Mouse (Mus musculus) adipocyte (in vitro differentiated cells): ENCODE measurements around the gene Crocc.

Source experiments
- DNase-seq: peaks from one replicate; pipeline ENCODE4 v3.0.0-alpha.2; 2016; ENCODE audit warnings: low spot score

Crocc gene

DNA sequence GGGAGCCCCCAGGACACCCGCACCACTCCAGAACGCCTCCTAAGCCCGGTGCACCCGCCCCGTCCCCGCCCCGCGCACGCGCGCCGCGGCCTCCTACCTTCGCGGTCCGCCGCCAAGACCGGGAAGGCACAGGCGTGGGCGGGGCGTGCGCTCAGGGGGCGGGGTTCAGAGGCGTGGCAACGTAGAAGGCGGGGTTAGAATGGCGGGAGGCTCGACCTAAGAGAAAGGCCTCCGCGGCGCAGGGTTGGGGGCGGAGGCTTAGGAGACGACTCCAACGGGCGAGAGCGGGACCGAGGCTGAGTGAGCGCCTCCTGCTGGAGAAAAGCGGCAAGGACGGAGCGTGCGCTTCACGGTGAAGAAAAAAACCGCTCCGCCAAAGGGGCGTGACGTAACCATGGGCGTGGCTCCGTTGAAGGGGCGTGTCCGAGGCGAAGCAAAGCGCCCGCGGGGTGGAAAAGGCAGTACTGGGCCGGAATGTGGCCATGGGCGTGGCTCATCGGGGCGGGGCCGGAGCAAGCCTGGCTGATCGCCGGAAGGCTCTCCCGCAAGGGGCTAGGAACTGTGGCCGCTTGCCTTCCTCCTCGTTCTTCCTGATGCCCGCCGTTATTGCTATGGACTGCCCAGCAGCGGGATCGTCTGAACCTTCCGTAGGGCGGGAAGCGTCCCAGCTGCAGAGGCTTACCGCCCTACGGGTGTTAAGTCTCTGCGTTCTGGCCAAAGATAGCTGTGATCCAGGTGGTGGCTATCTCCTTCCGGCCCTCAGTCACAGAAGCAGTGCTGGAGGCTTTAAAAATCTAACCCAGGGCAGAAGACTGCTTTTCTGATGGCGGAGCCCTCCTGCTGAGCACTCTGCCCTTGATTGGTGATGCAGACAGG, at the start of gene Crocc:
TSS of gene Crocc (minus strand) at position 125 of the 876 bp plus-strand sequence.
- DNase-seq, result peak; percentile 97

DNA sequence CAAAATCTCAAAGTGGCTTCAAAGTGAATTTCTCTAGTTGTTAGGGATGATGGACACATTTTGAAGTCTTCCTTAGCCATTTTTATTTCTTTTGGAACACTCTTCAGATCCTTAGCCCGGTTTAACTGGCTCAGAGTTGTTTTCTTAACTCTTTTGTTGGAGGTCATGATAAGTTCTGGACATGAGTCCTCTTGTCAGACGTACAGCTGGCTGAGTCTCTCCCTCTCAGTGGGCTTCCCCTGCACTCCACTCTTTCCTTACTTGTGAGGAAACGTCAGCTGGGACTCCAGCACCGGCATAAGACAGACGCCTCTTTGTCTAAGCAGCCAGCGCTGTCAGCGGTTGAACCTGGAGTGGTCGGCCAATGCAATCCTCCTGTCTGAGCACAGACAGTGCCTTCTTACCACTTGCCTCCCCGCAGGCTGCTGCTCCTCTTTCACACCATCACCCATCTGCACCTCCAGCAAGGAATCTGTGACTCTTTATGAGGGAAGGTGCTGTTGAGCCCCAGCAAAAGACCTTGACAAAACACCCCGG, 47.9 kb upstream of the Crocc start:
- DNase-seq, result no peak

DNA sequence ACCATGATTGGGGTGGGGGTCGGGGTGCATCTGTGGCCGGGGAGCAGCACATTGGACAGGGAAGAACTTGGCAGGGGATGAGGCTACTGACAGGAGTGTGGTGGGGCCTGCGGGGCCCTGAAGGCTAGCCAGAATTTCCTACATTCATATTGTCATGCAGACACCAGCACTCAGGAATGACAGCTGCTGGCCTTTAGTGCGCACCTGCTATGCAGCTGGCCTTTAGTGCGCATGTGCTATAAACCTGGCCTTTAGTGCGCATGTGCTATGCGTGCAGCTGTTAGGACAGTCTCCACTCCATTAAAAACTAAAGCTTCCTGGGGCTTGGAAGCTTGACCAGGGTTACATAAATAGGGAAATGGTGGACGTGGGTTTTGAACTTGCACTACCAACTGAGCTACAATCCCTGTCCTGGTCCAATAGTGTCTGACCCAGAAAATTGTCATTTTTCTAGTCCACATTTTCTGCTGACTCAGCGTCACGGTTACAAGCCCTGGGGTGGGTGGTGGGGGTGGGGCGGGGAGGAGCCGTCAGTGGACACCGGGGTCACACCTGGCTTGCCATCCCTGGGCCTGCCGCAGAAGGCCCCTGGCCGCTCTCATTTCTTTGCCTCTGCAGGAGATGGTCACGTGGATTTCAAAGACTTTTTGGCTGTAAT, 46.3 kb upstream of the Crocc start:
- DNase-seq, result no peak

DNA sequence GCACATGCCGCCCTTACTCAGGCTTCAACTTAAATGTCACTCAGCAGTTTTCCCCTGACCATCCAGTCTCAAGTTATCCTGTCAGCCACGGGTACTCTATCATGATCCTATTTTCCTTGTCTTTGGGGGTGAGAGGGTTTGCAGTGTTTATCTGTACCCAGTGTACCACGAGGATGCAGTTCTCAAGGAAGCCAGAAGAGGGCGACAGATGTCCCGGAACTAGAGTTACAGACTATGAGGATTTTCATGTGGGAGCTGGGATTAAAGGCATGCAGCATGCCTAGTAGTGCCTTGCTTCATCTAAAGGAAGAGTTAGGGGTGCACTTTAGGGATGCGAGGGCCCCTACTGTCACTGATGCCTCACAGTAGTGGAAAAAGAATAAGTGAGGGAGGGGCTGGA, 41.5 kb upstream of the Crocc start:
- peak; percentile 25 for DNase-seq

DNA sequence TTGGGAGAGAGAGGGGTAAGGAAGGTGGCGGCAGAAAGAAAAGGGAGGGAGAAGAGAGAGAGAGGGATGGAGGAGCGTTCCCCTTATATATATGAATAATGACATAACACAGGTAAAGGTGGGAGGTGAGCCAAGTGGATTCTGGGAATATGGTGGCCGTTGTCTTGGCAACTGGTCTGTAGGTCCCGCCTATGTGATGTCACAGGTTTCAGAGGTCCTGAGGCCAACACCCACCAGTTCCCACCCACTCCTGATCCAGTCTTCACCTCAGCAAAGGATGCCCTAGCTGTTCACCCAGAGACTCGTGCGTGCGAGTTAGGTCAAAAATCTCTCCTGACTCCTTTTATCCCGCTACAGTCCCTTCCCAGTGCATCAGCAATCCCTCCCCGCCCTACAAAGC, 40.9 kb upstream of the Crocc start:
- DNase-seq, result no peak

DNA sequence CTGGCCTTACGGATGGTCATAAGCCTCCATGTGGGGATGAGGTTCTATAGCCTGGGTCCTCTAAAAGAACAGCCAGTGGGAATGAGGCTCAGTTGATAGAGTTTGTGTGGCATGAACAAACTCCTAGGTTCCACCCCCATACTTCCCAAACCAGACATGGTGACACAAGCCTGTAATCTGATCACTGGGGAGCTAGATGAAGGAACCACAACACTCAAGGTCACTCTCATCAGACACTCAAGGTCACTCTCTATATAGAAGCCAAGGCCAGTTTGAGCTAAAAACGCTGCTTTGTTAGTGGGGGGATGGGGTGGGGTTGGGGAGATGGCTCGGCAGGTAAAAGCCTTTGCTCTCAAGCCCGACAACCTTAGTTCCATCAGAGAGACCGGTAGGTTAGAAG, 39.6 kb upstream of the Crocc start:
- no peak for DNase-seq

DNA sequence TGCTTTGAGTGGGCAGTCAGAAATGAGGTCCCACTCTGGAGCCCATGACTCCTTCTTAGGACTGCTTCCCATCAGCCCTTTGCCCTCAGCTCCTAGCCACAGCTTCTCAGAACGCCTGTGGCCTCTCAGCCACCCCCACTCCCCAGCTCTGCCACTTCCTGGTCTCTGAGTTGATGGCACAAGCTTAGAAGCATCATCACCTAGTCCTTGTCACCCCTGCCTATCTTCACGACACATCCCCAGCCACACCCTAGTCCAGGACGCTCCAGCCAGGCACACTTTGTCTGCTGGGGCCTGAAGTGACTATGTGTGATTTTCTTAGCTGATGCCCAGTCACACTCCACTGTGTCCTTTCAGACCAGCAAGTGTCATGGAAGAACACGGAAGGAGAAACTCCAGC, 38.6 kb upstream of the Crocc start:
- DNase-seq, result no peak

DNA sequence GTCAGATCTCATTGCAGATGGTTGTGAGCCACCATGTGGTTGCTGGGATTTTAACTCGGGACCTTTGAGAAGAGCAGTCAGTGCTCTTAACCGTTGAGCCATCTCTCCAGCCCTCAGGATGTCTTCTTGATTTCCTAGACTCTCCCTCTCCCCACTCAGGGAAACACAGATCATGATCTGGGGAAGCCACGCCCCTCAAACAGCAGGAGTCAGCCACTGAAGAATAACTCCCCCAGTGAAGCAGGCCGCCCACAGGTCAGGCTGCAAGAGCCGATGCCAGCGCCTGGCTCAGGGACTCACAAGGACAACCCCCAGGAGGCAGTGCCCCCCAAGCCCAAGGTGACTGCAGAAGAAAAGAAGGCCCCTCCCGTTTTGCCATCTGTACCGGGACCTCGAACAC, 36.4 kb upstream of the Crocc start:
- DNase-seq, result no peak

DNA sequence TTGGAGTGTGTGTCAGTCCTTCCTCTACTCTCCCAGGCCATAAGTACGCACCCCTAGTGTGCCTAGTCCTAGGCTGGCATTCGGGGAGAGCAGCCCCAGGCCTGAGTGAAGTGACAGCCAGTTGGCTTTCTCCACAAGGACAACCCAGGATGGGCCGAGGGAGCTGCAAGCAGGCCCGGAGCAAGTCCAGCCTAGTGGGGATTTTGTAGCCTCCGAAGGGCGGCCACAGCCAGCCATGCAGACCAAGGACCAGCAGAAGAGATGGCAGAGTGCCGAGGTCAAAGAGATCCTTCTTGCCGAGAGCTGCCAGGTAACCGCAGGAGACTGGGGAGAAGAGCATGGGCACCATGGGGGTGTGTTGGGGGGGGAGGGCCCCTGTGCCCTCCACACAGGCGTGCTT, 34.7 kb upstream of the Crocc start:
- DNase-seq, result no peak

DNA sequence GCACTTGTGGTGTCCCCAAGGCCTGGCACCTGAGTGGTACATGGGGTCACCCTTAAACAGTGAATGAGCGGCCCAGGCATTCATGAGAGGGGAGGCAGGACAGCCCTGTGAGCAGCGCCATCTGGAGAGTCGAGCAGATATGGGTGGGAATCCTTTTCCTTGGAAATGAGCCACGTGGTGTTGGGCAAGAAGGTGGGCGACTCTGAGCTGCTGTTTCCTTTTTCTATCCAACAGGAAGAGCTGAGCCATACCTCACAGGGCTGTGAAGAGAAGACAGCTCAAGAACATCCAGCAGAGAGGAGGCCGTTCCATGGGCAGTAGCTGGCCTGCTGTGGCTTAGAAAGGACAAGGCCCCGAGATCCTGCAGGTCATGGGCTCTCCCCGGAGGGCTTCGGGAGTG, 28.4 kb upstream of the Crocc start:
- no peak for DNase-seq

DNA sequence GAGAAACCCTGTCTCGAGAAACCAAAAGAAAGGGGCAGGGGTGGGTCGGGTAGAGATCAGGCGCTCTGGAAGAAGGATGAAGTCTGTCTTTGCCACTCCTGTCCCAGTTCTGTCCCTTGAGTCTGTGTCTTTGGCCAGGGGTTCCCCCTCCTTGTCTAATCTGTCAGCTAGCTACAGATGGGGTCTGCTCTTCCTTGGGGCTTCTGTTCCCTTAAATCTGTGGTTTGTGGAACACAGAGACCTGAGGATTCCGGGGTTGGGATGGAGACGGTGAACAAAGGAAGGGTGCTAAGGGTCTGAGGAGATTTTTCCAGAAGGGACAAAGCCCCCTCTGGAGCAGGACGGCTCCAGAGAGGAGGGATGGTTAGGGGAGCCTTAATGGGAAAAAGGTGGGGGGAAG, 27.7 kb upstream of the Crocc start, which contains the start of gene Spata21:
TSS of gene Spata21 (plus strand) at position 301 of the 400 bp plus-strand sequence.
- no peak for DNase-seq

DNA sequence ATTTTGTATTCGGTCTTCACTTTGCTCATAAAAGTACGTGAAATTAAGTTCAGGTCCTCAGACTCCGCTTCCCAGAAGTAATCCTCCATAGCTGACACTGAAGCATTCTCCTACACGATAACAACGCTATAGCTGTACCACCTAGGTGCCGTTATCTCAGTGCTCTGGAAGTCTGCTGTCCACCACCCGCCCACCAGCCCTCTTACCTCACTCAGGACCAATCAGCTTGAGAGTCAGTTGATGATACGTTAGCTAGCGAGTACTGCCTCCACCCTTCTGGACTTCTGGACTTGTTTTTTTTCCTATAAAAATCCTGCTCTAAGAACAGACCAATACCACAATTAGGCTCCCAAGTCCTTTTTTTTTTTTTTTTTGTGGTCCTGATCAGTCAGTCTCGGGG, 26.5 kb upstream of the Crocc start:
- DNase-seq, result no peak

DNA sequence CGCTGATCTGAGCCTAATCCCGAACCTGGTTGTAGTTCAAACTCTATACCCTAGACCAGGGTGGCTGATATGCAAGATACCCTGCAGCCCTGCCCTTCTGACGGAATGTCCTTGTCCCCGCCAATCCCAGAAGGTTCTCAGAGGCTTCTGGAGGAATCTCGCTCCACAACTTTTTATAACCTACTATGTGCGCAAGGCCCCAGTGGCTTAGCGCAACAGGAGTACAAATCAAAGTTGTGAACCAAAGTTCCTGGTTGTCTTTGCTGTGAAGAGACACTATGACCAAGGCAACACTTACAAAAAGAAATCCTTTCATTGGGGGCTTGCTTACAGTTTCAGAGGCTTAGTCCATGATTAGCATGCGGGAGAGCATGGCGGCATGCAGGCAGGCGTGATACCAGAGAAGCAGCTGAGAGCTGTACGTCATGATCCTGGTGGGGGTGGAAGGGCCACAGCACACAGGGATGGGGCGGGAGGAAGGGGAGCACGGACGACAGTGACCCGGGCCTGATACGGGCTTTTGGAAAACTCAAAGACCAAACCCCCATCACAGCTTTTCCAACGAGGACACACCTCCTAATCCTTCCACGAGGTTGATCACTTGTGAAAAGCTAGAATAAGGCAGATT, 18.3 kb upstream of the Crocc start:
- DNase-seq, result no peak

DNA sequence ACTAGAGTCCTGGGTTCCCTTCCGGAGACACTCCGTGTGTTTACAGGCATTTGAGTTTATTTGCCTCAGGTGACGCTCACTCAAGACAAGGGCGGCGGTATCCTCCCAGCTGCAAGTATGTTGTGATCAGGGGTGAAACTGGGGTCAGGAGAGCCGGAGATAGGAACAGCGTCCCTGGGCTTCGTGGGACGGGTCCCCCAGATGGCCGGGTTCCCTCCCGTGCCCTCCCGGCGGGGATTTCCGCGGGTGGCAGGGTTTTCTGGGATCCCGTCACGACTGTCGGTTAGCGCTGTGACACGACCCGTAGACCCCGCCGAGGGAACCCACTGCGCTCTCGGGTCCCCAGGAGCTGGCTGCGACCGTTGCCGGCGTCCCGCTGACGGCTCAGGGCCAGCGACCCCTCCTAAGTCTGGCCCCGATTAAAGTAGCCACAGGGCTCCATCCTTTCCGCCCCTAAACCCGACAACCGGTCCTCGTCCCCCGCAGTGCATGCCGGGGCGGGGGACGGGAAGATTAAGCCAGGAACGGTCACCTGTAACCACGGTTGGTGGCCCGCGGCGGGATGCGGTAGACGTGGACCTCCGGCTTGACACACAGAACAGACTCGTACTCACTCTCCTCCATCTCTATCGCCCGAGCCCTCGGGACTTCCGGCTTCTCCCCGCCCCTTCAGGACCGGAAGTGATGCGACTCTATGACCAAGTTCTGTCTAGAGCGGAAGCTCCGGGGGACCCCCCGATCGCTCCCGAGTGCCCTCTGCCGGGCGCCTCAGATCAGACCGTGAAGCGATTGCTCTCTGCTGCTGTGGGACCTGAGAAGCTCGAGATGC, 17.5 kb upstream of the Crocc start, which contains the start of gene Necap2:
TSS of gene Necap2 (minus strand) at position 677 of the 829 bp plus-strand sequence.
- peak; percentile 95 for DNase-seq

DNA sequence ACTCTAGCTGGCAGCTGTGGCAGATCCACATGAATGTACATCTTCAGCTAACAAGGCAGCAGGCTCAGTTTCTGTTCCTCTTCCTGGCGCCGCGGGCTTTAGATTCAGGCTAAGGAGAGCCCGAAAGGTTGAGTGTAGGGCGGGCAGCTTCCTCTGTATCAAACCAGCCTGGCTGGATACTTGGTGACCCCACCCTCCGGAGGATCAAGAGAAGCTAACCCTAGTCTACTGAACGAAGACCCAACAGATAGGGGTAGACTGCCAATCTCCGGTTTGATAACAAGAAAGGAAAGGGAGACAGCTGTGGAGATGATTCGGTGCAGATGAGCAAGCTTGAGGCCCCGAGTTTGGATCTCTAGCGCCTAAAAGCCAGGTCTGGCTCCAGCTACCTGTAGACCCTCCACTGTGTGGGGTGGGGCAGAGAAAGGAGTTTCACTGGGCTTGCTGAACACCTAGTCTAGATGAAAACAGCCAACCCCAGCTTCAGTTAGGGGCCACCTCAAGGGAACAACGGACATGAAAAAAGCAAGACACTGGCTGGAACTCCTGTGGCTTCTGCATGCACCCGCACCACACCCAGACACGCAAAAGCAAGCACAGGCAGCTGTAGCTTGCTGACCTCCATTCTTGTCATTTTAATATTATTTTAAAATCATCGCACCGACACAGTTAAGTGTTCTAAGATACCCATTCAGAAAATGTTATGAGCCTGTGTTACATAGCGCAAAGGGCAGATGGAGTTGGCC, 16.6 kb upstream of the Crocc start:
- no peak for DNase-seq

DNA sequence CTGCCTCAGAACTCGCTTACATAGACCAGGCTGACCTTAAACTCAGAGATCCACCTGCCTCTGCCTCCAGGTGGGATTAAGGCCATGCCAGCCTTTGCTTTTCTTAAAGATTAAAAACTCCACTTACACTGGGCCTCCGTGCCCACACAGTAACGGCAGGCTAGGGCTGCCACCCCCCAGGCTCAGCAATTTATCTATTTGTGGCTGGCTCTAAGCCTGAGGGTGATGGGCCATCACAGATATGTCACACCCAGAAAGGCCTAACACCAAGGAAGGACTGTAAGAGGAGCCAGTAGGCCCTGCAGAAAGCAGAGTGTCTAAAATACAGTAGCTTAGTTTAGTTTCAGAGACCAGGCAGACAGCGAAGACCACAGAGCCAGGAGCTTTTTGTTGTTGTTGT, 13.8 kb upstream of the Crocc start:
- no peak for DNase-seq

DNA sequence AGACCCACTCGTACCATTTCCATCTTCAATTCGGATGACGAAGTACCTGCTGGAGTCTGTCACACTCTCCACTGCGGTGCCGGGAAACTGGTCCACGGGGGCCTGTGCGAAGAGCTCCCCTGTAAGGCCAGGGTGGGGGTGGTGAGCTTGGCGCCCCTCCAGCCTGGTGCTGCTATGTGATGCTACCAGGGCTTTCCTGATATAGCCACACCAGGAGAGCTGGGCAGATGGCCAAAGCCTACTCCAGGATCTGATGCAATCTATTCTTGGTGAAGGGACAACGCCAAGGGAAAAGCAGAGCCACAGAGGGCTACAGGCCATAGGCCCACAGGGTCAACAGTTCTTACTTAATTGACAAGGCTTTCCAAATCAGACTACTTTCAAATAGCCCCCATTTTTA, 13.3 kb upstream of the Crocc start:
- DNase-seq, result peak; percentile 61

DNA sequence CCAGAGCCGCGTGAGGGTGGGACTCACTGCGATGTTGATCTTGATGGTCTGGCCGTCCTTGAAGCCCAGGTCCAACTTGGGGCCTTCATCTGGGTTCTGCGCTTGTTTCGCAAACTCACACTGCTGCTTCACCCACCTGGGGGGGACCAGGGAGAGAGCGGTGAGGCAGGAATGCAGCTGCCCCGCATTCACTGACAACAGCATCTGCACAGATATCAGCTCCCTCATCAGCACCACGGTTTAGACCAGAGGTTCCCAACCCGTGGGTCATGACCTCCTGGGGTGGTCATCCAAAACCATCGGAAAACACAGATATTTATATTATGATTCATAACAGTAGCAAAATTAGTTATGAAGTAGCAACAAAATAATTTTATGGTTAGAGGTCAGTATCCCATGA, 12.2 kb upstream of the Crocc start:
- DNase-seq, result no peak

DNA sequence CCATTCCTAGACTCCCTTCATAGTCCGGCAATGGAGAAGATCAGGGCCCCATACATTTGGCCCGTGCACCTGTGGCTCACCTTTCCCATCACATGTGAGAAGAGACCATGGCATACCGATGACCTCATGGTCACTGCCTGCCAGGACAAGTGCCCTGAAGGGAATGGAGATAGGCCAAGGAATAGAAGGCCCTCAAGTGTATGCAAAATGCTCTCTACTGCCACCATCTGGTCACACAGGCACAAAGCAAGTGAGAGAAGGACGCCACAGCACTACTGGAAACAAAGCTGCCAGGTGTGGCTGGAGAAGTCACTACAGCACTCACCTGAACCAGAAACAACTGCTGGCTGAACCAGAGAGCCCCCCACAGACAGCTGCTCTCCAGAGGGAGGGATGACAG, 9.4 kb upstream of the Crocc start:
- DNase-seq, result no peak

DNA sequence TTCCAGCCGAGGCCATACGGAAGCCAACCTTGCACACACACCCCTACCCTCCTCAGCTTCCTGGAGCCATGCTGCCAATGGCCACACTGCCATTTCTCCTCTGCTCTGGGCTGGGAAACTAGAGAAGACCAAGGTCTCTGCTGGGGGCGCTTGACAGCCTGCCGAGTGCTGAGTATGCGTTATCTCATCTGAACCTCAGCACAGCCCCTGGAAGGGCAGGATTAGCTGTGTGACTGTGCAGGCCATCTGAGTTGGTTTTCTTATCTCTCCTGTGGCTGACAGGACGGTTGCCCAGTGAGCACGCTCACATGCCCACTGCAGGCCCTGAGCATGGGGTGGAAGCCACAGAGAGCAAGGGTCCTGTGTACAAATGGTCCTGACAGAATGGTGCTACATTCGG, 8.3 kb upstream of the Crocc start:
- DNase-seq, result no peak

DNA sequence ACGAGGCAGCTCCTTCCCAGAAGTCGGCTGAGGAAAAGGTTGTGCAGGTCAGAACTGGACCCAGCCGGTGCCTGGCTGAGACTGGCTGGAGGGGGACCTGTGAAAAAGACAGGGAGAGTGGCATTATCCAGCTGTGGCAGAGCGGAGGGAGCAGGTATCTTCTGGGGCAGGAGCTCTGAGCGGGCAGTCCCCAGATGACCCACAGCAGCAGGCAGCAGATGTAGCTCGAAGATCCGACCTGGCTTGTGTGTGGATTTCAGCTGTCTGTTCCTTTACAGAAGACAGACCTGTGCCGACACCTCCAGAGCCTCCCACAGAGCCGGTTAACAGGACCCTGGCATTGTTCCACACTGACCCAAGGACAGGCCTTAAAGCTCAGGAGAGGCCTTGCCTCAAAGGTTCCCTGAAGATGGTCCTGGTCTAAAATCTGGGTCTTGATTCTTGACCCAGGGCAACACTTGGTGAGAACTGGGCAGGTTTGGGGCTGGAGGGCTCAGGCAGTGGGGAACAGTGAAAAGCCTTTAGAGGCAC, 7.2 kb upstream of the Crocc start:
- no peak for DNase-seq
